Mouse (Mus musculus) embryonic stem cell, embryonic (primary cell): ENCODE data around the gene Rab8b.
"Not testable (repeated sequence)": the region's sequence is repeated elsewhere in the genome, so short reads cannot be mapped to it uniquely, and the experiment has no call there.

Experiments
- CTCF ChIA-PET, 4 experiments: fragments of 300-600 bp in 2 of 4; fragments of 350-600 bp in 2 of 4; sonication (Branson Sonifier 250); formaldehyde crosslinking; loops; one replicate each; lab custom pipeline; 2022; ENCODE audit warnings: inconsistent platforms in 2 of 4; lab: Charles Lee
- POLR2A ChIA-PET, 4 experiments: fragments of 300-600 bp in 2 of 4; fragments of 350-600 bp in 2 of 4; sonication (Branson Sonifier 250); formaldehyde crosslinking; loops; one replicate each; lab custom pipeline; 2022; ENCODE audit warnings: antibody characterized with exemption in 4 of 4, inconsistent platforms in 1 of 4; lab: Charles Lee

Rab8b gene

GRCm38 (mm10) chr9:66905990-66906389 lies 13.5 kb downstream of the Rab8b start:
- ChIA-PET POLR2A (interaction anchor here in 1 of 4 experiments (1.2 kb wide), 1 partner anchor 110 kb away, joined by 4 read pairs; no protein-coding TSS in a partner anchor), CTCF (interaction anchor here in 1 of 4 experiments (0.6 kb wide), 1 partner anchor 196 kb away, joined by 3 read pairs; no protein-coding TSS in a partner anchor)

GRCm38 (mm10) chr9:66899526-66899925 lies 20.0 kb downstream of the Rab8b start:
- POLR2A ChIA-PET: interaction anchor here in 1 of 4 experiments (1.0 kb wide), 1 partner anchor 10 kb away, joined by 4 read pairs; no protein-coding TSS in a partner anchor
- CTCF ChIA-PET: interaction anchor here in 2 of 4 experiments (0.6 to 1.0 kb wide), 2 partner anchors 12 to 39 kb away, joined by 3 to 5 read pairs; no protein-coding TSS in a partner anchor

DNA sequence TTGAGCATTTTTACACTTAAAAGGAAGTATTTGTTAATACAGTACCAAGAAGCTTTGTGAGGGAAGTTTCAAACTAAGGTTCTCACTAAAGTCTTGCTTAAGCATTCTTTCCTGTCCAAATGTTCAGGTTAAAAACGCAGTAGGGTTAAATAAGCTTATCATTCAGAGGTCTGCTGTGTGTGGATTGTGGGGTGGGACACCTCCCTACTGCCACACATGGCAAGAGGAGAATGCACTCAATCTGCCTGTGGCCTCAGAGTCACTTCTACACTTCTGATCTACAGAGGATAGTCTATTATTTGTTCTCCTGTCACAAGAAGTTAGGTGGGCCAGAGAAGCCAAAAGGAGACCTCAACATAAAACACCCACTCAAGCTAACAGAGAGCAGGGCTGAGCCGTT lies 20.4 kb downstream of the Rab8b start:
- CTCF ChIA-PET: interaction anchor here in 2 of 4 experiments (0.6 to 1.0 kb wide), 2 partner anchors 13 to 40 kb away, joined by 3 to 5 read pairs; no protein-coding TSS in a partner anchor
- POLR2A ChIA-PET: interaction anchor here in 1 of 4 experiments (1.0 kb wide), 1 partner anchor 11 kb away, joined by 4 read pairs; no protein-coding TSS in a partner anchor

GRCm38 (mm10) chr9:66897851-66898250 lies 21.6 kb downstream of the Rab8b start:
- ChIA-PET POLR2A (no interaction called here), CTCF (interaction anchor here in 1 of 4 experiments (0.7 to 0.9 kb wide), 2 partner anchors 286 to 1064 kb away, joined by 3 to 6 read pairs; no protein-coding TSS in a partner anchor)

- ChIA-PET POLR2A (interaction anchor here in 2 of 4 experiments (0.6 to 1.0 kb wide), 3 partner anchors 19 to 165 kb away, joined by 3 to 4 read pairs (median 3); partner anchors contain the start of gene Rab8b (in 1 of the 2)), CTCF (interaction anchor here in 2 of 4 experiments (0.6 to 0.9 kb wide), 3 partner anchors 285 to 1164 kb away, joined by 3 to 5 read pairs (median 3); no protein-coding TSS in a partner anchor)
Observed at GRCm38 (mm10) chr9:66896951-66897350, 22.5 kb downstream of the Rab8b start.

- CTCF ChIA-PET: no interaction called here
- POLR2A ChIA-PET: no interaction called here
Observed at GRCm38 (mm10) chr9:66895995-66896394, 23.5 kb downstream of the Rab8b start.

- POLR2A ChIA-PET: interaction anchor here in 2 of 4 experiments (0.6 to 1.0 kb wide), 3 partner anchors 51 to 313 kb away, joined by 3 to 5 read pairs (median 3); partner anchors contain the start of gene Rps27l (in 1 of the 2)
- CTCF ChIA-PET: no interaction called here
Observed at GRCm38 (mm10) chr9:66895035-66895779, 24.3 kb downstream of the Rab8b start.

- CTCF ChIA-PET: interaction anchor here in 1 of 4 experiments (0.6 kb wide), 1 partner anchor 33 kb away, joined by 3 read pairs; no protein-coding TSS in a partner anchor
- POLR2A ChIA-PET: interaction anchor here in 1 of 4 experiments (1.0 kb wide), 1 partner anchor 52 kb away, joined by 5 read pairs; the partner anchor contains the start of gene Rps27l
Observed at GRCm38 (mm10) chr9:66894421-66894820, 25.1 kb downstream of the Rab8b start.

DNA sequence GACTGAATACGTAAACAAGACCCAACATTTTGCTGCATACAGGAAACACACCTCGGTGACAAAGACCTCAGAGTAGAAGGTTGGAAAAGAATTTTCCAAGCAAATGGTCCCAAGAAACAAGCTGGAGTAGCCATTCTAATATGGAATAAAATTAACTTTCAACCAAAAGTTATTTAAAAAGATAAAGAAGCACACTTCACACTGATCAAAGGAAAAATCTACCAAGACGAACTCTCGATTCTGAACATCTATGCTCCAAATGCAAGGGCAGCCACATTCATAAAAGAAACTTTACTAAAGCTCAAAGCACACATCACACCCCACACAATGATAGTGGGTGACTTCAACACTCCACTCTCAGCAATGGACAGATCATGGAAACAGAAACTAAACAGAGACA lies 27.0 kb downstream of the Rab8b start:
- CTCF ChIA-PET, POLR2A ChIA-PET: not testable (repeated sequence)

- POLR2A ChIA-PET: interaction anchor here in 1 of 4 experiments (1.0 kb wide), 1 partner anchor 10 kb away, joined by 3 read pairs; no protein-coding TSS in a partner anchor
Observed at GRCm38 (mm10) chr9:66887960-66888610, 31.4 kb downstream of the Rab8b start.

DNA sequence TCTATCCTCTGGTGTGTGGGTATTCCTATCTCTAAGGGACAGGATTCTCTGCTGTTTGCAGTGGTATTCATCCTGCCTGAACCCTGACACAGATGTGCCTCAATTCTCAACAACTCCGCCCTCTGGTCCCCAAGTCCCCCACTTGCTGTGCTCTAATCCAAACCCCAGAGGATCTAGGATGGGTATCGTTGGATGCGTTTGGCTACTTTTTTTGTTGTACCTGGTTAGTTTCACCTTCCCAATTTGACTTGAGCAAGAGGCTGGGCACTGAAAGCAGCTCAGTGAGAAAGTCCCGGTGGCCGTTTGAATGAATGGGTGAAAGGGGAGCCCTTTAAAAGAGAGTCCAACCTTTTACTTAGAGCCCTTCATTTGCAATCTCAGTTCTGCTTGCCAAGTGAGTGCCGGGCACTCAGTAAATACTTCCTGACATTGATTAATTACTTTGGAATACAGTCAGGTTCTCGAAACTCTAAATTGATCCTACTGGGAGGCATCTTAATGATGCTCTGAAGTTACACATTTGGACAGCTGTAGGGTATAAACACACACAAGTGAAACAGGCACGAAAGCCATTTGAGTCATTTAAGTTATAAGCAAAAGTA lies 32.1 kb downstream of the Rab8b start:
- ChIA-PET CTCF (interaction anchor here in 1 of 4 experiments (0.6 kb wide), 1 partner anchor 125 kb away, joined by 3 read pairs; no protein-coding TSS in a partner anchor), POLR2A (interaction anchor here in 1 of 4 experiments (1.0 kb wide), 2 partner anchors 22 to 37 kb away, joined by 3 read pairs; no protein-coding TSS in a partner anchor)

More at GRCm38 (mm10) chr9:66887960-66888610, 31.4 kb downstream of the Rab8b start:
- CTCF ChIA-PET: interaction anchor here in 2 of 4 experiments (0.6 to 1.0 kb wide), 2 partner anchors 62 to 940 kb away, joined by 3 to 4 read pairs; no protein-coding TSS in a partner anchor

DNA sequence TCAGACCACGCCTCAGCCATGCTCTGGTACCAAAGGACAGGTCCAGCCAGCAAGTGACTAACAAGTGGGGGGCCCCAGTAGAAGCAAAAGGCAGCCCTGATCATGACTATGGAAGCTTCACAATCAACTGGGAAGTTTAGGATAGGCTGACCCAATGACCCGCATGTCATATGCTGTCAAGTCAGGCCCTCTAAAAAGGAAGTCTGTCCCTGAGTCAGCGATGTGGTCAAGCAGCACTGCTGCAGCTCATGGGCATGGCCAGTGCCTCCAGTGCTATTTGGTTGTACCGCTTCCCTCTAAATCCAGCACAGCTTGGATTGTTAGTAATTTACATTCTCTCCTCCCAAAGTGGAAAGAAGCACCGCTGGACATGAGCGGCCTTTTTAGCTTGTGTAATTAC lies 32.7 kb downstream of the Rab8b start:
- POLR2A ChIA-PET: interaction anchor here in 1 of 4 experiments (1.0 kb wide), 2 partner anchors 23 to 37 kb away, joined by 3 read pairs; no protein-coding TSS in a partner anchor
- CTCF ChIA-PET: interaction anchor here in 1 of 4 experiments (0.6 kb wide), 1 partner anchor 126 kb away, joined by 3 read pairs; no protein-coding TSS in a partner anchor

DNA sequence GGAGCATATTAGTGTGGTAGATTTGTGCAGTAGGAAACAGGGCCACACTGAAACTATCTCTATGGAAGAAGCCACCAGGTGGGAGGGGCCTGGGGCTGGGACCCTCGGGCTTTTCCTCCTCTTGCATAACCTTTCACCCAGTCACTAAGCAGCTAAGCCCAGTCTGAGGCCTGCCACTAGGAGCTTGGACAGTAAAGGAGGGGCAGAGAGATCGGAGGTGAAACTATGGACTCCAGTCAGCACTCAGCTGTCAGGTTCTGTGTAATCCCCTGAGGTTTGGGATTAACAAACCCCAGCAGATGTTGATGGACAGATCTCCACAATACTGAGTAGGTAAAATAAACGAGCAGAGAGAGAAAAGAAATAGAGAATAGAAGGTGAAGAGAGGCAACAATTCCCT lies 33.1 kb downstream of the Rab8b start:
- ChIA-PET CTCF (no interaction called here), POLR2A (interaction anchor here in 1 of 4 experiments (1.0 kb wide), 2 partner anchors 23 to 38 kb away, joined by 3 read pairs; no protein-coding TSS in a partner anchor)

DNA sequence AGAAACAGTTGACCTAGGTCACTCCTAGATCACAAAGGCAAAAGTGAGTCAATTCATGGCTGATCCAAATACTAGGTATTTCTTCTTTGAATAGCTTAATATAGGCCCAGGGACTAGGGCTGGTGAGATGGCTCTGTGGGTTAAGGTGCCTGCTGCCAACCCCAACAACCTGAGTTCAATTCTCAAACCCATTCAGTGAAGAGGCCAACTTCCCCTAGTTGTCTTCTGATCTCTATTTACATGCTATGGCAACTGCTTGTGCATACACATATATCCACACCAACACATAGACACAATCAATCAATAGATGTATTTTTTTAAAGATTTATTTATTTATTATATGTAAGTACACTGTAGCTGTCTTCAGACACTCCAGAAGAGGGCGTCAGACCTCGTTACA lies 34.9 kb downstream of the Rab8b start:
- POLR2A ChIA-PET: interaction anchor here in 2 of 4 experiments (0.6 to 1.4 kb wide), 2 partner anchors 52 to 54 kb away, joined by 3 read pairs; no protein-coding TSS in a partner anchor
- CTCF ChIA-PET: interaction anchor here in 1 of 4 experiments (1.3 kb wide), 1 partner anchor 54 kb away, joined by 4 read pairs; no protein-coding TSS in a partner anchor

DNA sequence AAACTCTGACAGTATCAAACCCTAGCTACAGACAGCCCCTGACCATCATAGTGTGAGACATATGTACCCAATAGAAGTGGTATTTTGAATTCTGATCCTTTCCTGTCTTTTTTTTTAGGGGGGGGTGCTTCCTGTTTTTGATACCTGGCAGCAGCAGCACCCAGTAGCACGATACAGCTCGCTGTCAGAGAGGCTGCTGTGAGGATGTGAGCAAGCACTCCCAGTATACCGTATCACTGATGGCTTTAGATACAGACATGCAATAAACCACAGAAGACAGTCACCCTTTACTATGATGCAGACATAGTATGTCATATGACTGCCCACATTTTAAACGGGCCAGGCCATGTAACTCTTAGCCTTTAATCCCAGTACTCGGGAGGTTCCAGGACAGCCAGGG lies 36.0 kb downstream of the Rab8b start:
- CTCF ChIA-PET: interaction anchor here in 1 of 4 experiments (1.3 kb wide), 1 partner anchor 55 kb away, joined by 4 read pairs; no protein-coding TSS in a partner anchor

GRCm38 (mm10) chr9:66882406-66882821 lies 37.1 kb downstream of the Rab8b start:
- ChIA-PET POLR2A (no interaction called here), CTCF (no interaction called here)

More for the DNA sequence above, 36.0 kb downstream of the Rab8b start:
- POLR2A ChIA-PET: interaction anchor here in 1 of 4 experiments (1.4 kb wide), 1 partner anchor 55 kb away, joined by 3 read pairs; no protein-coding TSS in a partner anchor

GRCm38 (mm10) chr9:66881858-66882257 lies 37.6 kb downstream of the Rab8b start:
- CTCF ChIA-PET: interaction anchor here in 1 of 4 experiments (0.8 kb wide), 1 partner anchor 25 kb away, joined by 4 read pairs; no protein-coding TSS in a partner anchor
- POLR2A ChIA-PET: no interaction called here
